Mouse (Mus musculus): Measurements from ENCODE around the gene 4931406P16Rik. TPM values are rescaled to one million over a fixed set of nuclear protein-coding genes. Genes with fewer than 3 reads are reported as not detected.
A peak's percentile ranks its signal among the peaks of the same experiment; 100 is the strongest.
"Not testable (repeated sequence)": the region's sequence is repeated elsewhere in the genome, so short reads cannot be mapped to it uniquely, and the experiment has no call there.

Gene 4931406P16Rik
- polyA plus RNA-seq, 1 experiment, result 45.5 TPM

DNA sequence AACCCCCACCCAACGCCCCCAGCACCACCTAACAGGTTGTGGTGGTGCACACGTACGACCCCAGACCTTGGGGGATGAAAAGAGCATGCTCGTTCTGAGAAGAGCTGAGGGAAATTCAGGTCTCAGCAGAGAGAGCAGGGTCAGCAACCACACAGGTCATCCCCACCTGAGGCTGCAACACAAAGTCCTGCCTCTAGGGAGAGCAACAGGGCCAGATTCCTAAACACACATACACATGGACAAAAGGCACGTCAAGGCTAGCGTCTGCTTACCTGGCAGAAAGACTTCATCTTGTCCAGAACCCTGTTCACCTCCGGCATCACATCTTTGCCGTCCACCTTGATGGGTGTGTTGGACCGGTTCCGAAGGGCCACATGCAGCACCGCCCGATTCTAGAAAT lies 86.5 kb downstream of the 4931406P16Rik start:
- no peak for DNase-seq (ENCODE audit: low read depth)
- TF ChIP-seq CTCF (IDR thresholded peaks at IDR 0.05; ENCODE audit: borderline replicate concordance, extremely low read depth, insufficient read depth, insufficient read length) (no peak), POLR2A (IDR thresholded peaks at IDR 0.05; ENCODE audit: borderline replicate concordance, extremely low read depth, insufficient read depth, insufficient read length, poor library complexity, severe bottlenecking) (no peak)

DNA sequence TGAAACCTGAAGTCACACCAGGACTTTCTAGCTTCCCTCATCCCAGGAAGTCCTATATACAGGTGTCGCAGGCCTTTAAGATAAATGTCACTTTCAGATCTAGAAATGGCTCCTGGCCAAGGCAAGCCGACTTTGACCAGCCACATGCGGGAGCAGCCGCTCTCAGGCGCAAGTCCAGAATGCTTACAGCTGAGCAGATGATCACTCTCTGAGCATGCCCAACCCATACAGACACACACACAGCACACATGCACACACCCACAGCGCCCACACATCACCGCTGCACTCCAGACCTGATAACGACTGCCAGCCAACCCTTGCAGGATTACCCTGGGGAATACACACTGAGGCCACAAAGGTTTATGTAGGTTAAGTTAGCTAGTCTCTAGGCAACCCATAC lies 87.3 kb downstream of the 4931406P16Rik start:
- TF ChIP-seq POLR2A (IDR thresholded peaks at IDR 0.05; ENCODE audit: borderline replicate concordance, extremely low read depth, insufficient read depth, insufficient read length, poor library complexity, severe bottlenecking) (no peak), CTCF (IDR thresholded peaks at IDR 0.05; ENCODE audit: borderline replicate concordance, extremely low read depth, insufficient read depth, insufficient read length) (no peak)
- DNase-seq (ENCODE audit: low read depth), result peak; percentile 4

- TF ChIP-seq POLR2A (IDR thresholded peaks at IDR 0.05; ENCODE audit: borderline replicate concordance, extremely low read depth, insufficient read depth, insufficient read length, poor library complexity, severe bottlenecking) (no peak), CTCF (IDR thresholded peaks at IDR 0.05; ENCODE audit: borderline replicate concordance, extremely low read depth, insufficient read depth, insufficient read length) (no peak)
- DNase-seq (ENCODE audit: low read depth), result no peak
Observed at GRCm38 (mm10) chr7:34224308-34224707, 89.0 kb downstream of the 4931406P16Rik start.

GRCm38 (mm10) chr7:34222340-34222739 lies 91.0 kb downstream of the 4931406P16Rik start:
- no peak for DNase-seq (ENCODE audit: low read depth)
- TF ChIP-seq POLR2A (IDR thresholded peaks at IDR 0.05; ENCODE audit: borderline replicate concordance, extremely low read depth, insufficient read depth, insufficient read length, poor library complexity, severe bottlenecking), result no peak
- no peak for TF ChIP-seq CTCF (IDR thresholded peaks at IDR 0.05; ENCODE audit: borderline replicate concordance, extremely low read depth, insufficient read depth, insufficient read length)

DNA sequence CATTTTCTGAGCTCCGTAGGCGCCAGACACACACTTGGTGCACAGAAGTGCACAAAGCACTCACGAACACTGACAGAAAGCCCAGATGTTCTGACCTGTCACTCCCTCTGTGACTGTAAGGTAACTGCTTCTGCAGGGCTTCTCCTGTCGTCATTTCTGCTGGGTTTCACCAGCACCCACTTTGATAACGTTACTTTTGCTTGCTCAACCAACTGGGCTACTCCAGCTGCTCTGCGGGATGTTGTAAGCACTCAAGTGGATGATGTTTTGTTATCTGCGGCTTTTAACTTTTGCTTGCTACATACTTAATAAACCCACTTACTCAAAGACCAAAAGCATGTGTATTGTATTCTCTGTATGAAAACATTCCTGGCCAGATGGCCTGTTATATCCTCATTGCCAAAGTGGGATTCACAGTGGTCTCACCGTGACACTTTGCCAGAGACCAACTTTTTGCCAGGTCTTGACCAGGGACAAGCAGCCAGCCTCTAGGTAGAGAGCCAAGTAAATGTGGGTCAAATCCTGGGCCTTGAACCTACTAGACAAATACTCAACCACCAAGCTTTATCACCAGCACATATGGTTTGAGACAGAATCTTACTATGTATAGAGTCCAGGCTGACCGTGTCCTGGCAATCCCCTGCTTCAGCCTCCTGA lies 91.6 kb downstream of the 4931406P16Rik start:
- DNase-seq (ENCODE audit: low read depth), result no peak
- TF ChIP-seq CTCF (IDR thresholded peaks at IDR 0.05; ENCODE audit: borderline replicate concordance, extremely low read depth, insufficient read depth, insufficient read length) (no peak), POLR2A (IDR thresholded peaks at IDR 0.05; ENCODE audit: borderline replicate concordance, extremely low read depth, insufficient read depth, insufficient read length, poor library complexity, severe bottlenecking) (no peak)

- no peak for DNase-seq (ENCODE audit: low read depth)
- TF ChIP-seq CTCF (IDR thresholded peaks at IDR 0.05; ENCODE audit: borderline replicate concordance, extremely low read depth, insufficient read depth, insufficient read length) (no peak), POLR2A (IDR thresholded peaks at IDR 0.05; ENCODE audit: borderline replicate concordance, extremely low read depth, insufficient read depth, insufficient read length, poor library complexity, severe bottlenecking) (no peak)
Observed at GRCm38 (mm10) chr7:34218496-34218895, 94.9 kb downstream of the 4931406P16Rik start.

DNA sequence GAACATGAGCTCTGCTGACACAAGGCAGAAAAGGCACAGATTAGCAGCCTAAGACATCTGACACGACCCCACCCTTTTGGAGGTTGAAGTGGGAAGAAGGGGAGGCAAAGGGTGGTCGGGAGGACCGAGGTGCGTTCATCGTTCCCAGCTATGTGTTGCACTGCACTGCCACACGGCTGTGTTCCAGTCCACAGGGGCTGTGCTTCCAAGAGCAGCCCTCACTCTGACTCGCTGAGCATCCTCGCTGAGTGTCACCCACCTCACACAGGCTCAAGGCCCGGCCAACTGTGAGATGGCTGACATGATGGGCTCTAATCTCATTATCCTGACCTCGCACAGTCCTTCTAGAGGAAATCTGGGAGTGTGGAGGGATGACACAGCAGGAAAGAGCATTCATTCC lies 96.9 kb downstream of the 4931406P16Rik start:
- DNase-seq (ENCODE audit: low read depth), result no peak
- TF ChIP-seq CTCF (IDR thresholded peaks at IDR 0.05; ENCODE audit: borderline replicate concordance, extremely low read depth, insufficient read depth, insufficient read length) (no peak), POLR2A (IDR thresholded peaks at IDR 0.05; ENCODE audit: borderline replicate concordance, extremely low read depth, insufficient read depth, insufficient read length, poor library complexity, severe bottlenecking) (no peak)

DNA sequence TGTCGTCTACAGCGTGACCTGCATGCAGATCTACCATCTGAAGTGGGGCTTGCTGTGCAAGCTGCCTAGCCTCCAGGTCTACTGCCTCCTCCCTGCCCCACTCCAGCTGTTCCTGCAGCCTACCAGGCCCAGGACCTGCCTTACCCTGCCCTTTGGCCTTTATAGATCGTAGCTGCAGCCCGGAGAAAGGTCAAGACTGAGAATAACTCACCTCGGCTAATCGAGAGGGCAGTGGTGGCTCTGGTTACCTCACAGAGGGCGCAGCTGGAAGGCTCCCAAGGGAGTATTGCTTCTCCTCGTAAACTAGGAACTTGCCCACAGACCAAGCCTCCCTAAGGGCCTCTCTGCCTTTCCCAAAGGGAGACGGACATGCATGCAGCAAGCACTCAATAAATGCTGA lies 97.9 kb downstream of the 4931406P16Rik start:
- DNase-seq (ENCODE audit: low read depth), result no peak
- no peak for TF ChIP-seq CTCF (IDR thresholded peaks at IDR 0.05; ENCODE audit: borderline replicate concordance, extremely low read depth, insufficient read depth, insufficient read length)
- no peak for TF ChIP-seq POLR2A (IDR thresholded peaks at IDR 0.05; ENCODE audit: borderline replicate concordance, extremely low read depth, insufficient read depth, insufficient read length, poor library complexity, severe bottlenecking)

- DNase-seq (ENCODE audit: low read depth), result no peak
- TF ChIP-seq POLR2A (IDR thresholded peaks at IDR 0.05; ENCODE audit: borderline replicate concordance, extremely low read depth, insufficient read depth, insufficient read length, poor library complexity, severe bottlenecking) (no peak), CTCF (IDR thresholded peaks at IDR 0.05; ENCODE audit: borderline replicate concordance, extremely low read depth, insufficient read depth, insufficient read length) (no peak)
Observed at GRCm38 (mm10) chr7:34214644-34215043, 98.7 kb downstream of the 4931406P16Rik start.

DNA sequence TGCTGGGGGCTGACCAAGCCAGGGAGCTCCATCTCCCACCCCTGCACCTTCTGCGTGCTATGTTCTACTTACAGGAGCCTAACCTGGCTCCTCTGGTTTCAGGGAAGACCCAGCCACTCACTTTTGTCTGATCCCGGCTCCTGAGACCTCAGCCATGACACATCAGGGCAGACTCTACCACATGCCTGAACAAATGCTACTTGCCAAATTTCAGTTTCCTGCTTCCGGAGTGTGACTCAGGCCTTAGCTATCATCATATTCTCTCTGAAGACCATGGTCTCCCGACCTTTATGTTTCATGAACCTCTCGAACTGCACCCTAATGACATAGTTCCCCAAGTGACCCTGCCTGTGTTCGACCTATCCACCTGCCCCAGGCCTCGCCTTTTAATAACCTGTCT lies 100.1 kb downstream of the 4931406P16Rik start:
- TF ChIP-seq POLR2A (IDR thresholded peaks at IDR 0.05; ENCODE audit: borderline replicate concordance, extremely low read depth, insufficient read depth, insufficient read length, poor library complexity, severe bottlenecking) (no peak), CTCF (IDR thresholded peaks at IDR 0.05; ENCODE audit: borderline replicate concordance, extremely low read depth, insufficient read depth, insufficient read length) (no peak)
- no peak for DNase-seq (ENCODE audit: low read depth)

GRCm38 (mm10) chr7:34208027-34208745 lies 105.2 kb downstream of the 4931406P16Rik start:
- TF ChIP-seq CTCF (IDR thresholded peaks at IDR 0.05; ENCODE audit: borderline replicate concordance, extremely low read depth, insufficient read depth, insufficient read length) (peak; percentile 9; the same call in 1 of the 2 replicates), POLR2A (IDR thresholded peaks at IDR 0.05; ENCODE audit: borderline replicate concordance, extremely low read depth, insufficient read depth, insufficient read length, poor library complexity, severe bottlenecking) (no peak)
- DNase-seq (ENCODE audit: low read depth), result no peak

DNA sequence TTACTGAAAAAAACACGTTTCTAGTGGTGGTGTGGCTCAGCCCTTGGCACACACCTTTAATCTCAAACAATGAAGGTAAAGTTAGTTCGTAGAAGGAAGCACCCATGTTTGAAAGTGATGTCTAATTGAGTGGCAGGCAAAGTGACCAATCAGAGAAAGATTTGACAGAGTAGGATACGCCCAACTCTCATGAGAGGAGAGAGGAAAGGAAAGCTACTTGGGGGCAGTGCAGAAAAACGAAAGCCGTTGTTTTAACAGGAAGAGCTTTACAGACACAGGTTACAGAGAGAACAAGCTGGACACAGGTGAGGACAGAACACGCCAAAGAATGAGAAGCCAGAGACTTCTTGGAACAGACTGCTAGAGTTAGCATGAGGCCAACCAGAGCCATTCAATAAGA lies 107.0 kb downstream of the 4931406P16Rik start:
- no peak for DNase-seq (ENCODE audit: low read depth)
- TF ChIP-seq CTCF (IDR thresholded peaks at IDR 0.05; ENCODE audit: borderline replicate concordance, extremely low read depth, insufficient read depth, insufficient read length) (no peak), POLR2A (IDR thresholded peaks at IDR 0.05; ENCODE audit: borderline replicate concordance, extremely low read depth, insufficient read depth, insufficient read length, poor library complexity, severe bottlenecking) (no peak)

GRCm38 (mm10) chr7:34202147-34202546 lies 111.2 kb downstream of the 4931406P16Rik start:
- not testable (repeated sequence) for DNase-seq (ENCODE audit: low read depth)

Measured in brain, embryonic 14.5 days (tissue).